Mouse (Mus musculus) CD4-positive helper T cell, adult 2 months (primary cell): Measurements from ENCODE around the gene Zfp574.
"Not testable (repeated sequence)": the region's sequence is repeated elsewhere in the genome, so short reads cannot be mapped to it uniquely, and the experiment has no call there.

Experiments used
- DNase-seq: peaks from one replicate; pipeline ENCODE4 v3.0.0-alpha.2; 2012; ENCODE audit warnings: low read depth, missing footprints, low spot score

The Zfp574 gene

GRCm38 (mm10) chr7:25071979-25072715 is at the start of gene Zfp574, which contains the start of gene Grik5:
Gene Zfp574 (plus strand): TSS chr7:25072567.
Gene Grik5 (minus strand): TSS chr7:25072346.
- DNase-seq: no peak

DNA sequence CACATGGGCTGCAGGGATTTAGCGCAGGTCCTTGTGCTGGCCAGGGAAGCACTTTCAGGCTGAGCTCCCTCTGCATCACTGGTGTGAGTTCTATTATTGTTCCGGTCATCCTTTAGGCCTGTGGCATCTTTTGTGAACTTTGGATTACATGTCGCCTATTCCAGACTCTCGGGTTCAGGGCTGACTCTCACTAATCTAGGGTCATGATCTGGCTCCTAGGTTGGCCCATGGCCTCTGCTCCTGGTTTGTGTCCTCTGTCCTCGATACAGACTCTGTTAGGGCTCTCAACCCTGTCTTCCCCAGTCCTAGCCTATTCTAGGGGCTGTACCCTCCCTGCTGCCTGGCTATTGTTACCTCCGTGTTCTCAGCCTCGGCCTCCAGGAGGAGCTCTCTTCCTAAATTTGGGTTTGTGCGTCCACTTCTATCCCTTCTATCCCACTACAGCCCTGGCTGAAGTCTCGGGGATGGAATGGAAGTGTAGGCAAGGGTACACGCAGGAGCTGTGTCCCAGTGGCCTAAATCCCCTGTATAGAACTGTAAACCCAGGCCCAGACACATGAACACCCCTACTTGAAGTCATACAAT is 46.4 kb upstream of the Zfp574 start:
- no peak for DNase-seq

- no peak for DNase-seq
These were observed 45.9 kb upstream of the Zfp574 start for GRCm38 (mm10) chr7:25026452-25026851.

DNA sequence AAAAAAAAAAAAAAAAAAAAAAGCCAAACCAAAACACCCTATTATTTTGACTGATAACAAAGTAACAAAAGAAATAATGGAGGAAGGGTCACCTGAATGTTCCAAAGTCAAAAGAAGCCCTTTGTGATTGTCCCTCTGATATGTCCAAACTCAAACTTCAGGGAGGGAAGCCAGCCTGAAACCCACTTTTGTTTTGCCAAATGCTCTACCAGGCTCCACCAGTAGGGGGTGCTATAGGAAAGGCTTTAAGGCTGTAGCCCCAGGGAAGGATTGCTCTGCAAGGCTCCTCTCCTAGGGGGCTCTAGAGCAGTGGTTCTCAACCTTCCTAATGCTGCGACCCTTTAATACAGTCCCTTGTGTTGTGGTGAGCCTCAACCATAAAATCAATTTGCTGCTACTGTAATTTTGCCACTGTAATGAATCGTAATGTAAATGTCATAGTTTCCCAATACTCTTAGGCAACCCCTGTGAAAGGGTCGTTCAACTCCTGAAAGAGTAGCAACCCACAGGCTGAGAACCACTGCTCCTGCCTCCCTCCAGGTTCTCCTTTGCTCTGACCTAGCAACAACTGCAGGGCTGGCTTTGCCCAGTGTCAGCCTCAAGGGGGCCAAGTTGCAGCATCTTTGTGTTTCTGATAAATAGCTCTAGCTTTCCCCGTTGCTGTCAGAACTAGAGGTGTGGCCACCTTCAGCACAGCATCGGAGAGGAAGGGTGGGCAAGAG is 42.2 kb upstream of the Zfp574 start:
- DNase-seq: peak; percentile 70

DNA sequence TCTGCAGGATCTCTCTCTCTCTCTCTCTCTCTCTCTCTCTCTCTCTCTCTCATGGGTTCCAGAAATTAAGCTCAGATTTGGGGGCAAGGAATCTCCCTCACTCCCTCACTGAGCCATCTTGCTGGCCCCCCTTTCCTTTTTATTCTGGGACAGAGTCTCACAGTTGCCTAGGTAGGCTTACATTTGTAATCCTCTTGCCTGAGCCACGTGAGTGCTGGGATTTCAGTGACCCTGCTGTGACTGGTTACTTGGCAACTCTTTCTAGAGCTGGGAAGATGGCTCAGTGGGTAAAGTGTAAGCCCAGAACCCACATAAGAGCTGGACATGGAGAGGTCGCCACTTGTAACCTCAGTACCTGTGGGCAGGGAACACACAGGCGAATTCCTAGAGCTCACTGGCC is 40.8 kb upstream of the Zfp574 start:
- DNase-seq: no peak

GRCm38 (mm10) chr7:25034796-25035195 is 37.6 kb upstream of the Zfp574 start:
- no peak for DNase-seq

GRCm38 (mm10) chr7:25035916-25036315 is 36.5 kb upstream of the Zfp574 start:
- DNase-seq: peak; percentile 54

- DNase-seq: no peak
These were observed 30.4 kb upstream of the Zfp574 start for GRCm38 (mm10) chr7:25041921-25042320.

DNA sequence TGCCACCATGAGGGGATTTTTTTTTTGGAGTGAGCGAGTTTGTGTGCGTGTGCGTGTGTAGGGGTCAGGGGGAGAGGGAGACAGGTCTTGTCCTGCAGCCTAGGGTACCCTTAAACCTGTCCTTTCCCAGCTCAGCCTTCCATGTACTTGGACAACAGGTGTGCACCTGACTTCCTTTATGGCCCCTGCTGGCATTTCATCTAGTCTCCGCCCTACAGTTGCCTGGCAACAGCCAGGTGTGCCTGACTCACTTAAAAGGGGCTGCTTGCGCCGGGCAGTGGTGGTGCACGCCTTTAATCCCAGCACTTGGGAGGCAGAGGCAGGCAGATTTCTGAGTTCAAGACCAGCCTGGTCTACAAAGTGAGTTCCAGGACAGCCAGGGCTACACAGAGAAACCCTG is 27.8 kb upstream of the Zfp574 start:
- not testable (repeated sequence) for DNase-seq

GRCm38 (mm10) chr7:25047363-25047762 is 25.0 kb upstream of the Zfp574 start:
- no peak for DNase-seq

DNA sequence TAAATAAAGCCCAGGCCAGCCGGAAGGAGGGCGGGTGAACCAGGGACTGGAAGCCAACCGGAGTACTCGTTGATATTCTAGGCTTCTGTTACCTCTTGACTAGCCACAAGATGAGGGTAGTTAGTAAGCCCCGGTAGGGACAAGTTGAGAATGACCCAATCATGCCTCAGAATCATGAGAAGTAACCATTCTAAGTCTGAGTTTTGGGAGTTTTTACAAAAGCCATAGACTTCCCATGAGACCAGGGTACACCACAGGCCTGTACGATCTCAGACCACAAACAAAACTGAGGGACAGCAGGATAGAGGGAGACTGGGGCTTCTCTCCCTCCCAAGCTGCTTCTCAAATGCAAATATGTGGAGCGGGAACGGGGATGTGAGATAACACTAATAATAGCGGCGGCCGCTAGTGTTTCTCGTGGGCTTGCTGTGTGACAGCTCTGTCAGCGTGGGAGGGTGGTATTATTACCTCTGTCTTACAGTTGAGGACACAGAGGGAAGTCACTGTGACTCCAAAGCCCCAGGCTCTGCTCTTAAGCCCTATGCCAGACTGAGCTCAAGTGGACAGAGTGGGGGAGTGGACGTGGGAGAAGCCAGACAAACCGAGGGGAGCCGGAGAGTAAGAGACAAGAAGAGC is 23.0 kb upstream of the Zfp574 start:
- DNase-seq: no peak

DNA sequence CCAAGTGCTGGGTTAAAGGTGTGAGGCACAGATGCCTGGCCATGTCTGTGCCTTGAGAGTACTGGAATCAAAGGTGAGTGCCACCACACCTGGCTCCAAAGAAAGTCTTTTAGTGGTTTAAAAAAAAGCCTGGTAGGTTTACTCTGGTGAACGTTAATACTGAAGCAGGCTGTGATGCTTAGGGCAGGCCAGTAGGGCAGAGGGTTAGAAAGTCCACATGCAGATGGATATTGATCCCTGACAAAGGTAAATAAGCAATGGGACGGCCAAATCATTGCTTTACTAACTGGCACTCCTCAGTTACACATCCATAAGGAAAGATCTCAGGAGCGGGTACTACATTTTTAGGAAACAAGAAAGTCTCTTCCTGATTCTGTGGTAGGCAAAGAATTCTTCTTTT is 19.8 kb upstream of the Zfp574 start:
- DNase-seq: no peak

DNA sequence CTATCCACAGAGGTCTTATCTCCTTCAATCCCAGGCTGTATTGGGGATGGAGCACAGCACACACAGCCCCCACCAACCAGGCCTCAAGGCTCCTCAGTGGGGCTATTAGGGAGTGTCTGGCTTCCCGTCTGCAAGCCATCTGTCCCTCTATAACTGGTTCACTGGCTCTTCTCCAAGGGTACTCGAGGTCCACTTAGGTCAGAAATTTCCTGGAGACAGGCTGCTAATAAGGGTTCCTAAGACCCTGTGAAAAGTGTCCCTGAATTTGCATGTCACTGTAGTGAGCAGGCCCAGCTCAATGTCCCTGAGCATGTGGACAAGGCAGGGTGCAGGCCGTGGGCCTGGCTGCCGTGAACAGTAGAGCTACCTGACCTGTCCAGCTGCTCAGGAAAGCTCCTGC is 15.4 kb upstream of the Zfp574 start:
- no peak for DNase-seq

- DNase-seq: no peak
These were observed 14.5 kb upstream of the Zfp574 start for GRCm38 (mm10) chr7:25057888-25058287.

GRCm38 (mm10) chr7:25058394-25058793 is 14.0 kb upstream of the Zfp574 start:
- no peak for DNase-seq

DNA sequence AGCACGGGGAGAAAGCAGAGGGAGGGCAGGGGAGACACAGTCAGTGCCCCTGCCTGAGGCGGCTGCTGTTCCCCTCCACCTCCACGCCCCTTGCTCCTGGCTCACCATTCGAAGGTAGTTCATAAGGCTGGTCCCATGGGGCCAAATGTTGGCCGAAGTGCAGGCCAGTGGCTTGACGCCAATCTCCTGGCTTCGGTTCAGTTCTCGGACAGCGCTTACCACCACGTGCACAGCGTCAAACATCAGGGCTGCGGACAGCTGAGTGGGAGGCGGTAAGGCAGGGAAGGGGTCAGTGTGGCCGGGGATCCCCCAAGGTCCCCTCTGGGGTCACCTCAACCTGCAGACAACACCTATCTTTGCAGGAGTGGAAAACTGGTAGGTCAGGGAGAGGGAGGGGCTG is 13.5 kb upstream of the Zfp574 start:
- DNase-seq: no peak

GRCm38 (mm10) chr7:25063346-25063745 is 9.0 kb upstream of the Zfp574 start:
- no peak for DNase-seq

GRCm38 (mm10) chr7:25063900-25064299 is 8.5 kb upstream of the Zfp574 start:
- no peak for DNase-seq

DNA sequence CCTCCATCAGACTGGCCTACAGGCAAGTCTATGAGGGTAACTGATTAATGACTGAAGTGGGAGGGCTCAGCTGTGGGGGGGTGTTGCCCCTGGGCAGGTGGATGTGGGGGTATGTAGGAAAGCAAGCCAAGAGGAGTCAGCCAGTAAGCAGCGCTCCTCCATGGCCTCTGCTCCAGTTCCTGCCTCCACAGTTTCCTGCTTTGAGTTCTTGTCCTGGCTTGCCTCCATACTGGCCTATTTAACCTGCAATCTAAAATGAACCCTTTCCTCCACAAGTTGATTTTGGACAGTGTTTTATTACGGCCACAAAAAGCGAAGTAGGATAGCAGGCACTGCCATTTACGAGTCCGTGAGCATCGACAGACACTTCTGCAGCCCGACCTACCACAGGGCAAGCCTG is 5.0 kb upstream of the Zfp574 start:
- DNase-seq: no peak

DNA sequence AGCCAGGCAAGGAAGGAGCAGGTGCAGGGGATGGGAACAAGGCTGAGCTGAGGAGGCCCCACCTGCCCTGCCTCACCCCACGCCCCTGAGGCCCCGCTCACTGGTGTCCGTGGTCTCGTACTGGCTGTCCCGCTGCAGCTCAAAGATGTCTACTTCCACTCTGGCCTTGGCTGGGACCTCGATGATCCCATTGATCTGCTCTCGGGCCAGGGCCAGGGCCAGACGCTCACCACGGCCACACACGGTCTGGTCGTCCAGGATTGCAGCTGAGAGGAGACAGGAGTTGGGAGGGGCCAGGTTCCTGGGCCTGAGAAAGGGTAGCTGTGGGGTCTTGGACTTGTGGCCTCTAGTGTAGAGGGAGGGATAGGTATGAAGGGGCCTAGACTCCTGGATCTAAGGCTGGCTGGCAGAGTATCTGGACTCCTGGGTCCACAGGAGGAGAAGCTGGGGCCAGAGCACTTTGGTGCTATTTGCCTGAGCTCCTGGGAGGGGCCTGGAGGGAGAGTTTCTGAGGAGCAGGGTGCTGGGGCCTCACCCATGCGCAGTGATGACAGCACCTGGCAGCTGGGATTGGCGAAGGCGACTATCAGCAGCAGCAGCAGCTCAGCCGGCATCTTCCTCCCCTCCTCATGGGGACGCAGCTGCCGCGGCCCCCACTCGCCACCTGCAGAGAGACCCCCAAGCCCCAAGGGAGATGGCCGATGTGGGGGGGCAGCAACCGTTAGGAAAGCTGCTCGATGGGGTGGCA is 4.3 kb upstream of the Zfp574 start:
- no peak for DNase-seq

DNA sequence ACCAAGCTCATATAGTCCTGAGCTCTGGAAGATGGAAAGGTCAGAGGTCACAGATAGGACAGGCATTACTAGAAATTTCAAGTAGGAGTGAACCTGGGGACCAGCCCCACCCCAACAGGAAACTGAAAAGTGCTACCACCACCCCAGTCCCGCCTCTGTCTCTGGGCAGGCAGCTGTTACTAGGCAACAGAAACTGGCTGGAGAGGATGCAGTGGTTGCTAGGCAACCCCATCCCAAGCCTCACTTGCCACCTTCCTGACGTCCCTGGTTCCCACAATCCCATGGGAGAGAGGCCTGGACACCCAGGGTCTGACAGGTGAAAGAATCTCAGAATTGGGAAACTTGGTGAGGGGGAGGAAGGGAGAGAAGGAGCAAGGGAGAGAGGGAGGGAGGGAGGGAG is 3.6 kb upstream of the Zfp574 start:
- DNase-seq: no peak
